Mouse (Mus musculus) embryonic fibroblast, embryonic 13.5 days (primary cell): ENCODE results near the gene Rhot1.
"Not testable (repeated sequence)": the region's sequence is repeated elsewhere in the genome, so short reads cannot be mapped to it uniquely, and the experiment has no call there.

Source experiments
- CTCF ChIP-seq: IDR thresholded peaks from 2 replicates; pipeline ENCODE4 v1.5.1; 2011; ENCODE audit warnings: mild to moderate bottlenecking, control low read depth, low read length, moderate library complexity, borderline replicate concordance; ENCODE audit not compliant: insufficient read depth
- POLR2A ChIP-seq: IDR thresholded peaks from 2 replicates; pipeline ENCODE4 v1.6.1; 2011; ENCODE audit warnings: low read depth, mild to moderate bottlenecking, control low read depth, low read length, moderate library complexity

DNA sequence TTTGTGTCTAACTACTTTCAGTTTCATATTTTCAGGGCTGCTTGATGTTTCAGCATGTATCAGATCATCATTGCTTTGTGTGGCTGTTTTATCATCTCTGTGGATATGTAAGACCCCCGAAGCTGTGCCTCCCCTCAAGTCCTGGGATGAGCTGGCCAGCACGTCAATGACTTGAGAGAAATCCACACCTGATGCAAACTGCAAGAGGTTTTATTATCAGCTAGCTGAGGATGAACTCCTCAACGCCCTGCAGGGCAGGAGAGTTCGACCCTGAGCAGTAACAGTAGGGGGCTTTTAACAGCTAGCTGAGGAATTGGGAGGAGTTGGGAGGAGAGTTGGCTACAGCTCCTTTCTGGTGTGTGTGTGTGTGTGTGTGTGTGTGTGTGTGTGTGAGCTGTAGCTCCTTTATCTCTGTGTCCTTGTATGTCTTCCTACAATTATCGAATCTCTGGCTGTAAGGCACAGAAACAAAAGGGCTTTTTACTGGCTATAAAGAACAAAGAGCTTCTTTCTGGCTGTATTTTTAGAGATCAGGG, 23.3 kb upstream of the Rhot1 start:
- not testable (repeated sequence) for TF ChIP-seq CTCF, POLR2A
